Mouse (Mus musculus): ENCODE measurements around the gene Slc25a51.

Slc25a51 gene

GRCm38 (mm10) chr4:45408427-45409132 lies at the start of gene Slc25a51:
Gene Slc25a51, minus strand, starts transcription at chr4:45408766.
- peak; percentile 63 to 71 for DNase-seq (ENCODE audit: low spot score in 2 of 2)

GRCm38 (mm10) chr4:45457543-45457942 lies 49.0 kb upstream of the Slc25a51 start:
- DNase-seq (ENCODE audit: low spot score in 2 of 2): no peak

DNA sequence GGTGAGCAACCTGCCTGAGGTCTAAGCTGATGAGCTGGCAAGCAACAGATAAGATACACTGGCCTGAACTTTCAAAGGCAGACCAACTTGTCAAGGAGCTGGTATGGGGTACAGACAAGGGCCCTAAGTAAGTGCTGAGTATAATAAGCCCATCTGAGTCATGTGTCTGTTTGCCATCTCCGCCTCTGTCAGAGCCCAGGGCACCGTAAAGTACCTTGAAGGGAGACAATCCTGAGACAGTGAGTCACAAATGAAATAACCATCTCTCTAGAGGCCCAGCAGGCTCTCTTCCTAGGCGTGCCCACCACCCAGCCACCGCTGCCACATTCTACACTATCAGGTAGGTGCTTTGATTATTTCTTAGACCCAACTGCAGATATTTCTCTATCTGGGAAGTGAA lies 46.4 kb upstream of the Slc25a51 start:
- no peak for DNase-seq (ENCODE audit: low spot score in 2 of 2)

DNA sequence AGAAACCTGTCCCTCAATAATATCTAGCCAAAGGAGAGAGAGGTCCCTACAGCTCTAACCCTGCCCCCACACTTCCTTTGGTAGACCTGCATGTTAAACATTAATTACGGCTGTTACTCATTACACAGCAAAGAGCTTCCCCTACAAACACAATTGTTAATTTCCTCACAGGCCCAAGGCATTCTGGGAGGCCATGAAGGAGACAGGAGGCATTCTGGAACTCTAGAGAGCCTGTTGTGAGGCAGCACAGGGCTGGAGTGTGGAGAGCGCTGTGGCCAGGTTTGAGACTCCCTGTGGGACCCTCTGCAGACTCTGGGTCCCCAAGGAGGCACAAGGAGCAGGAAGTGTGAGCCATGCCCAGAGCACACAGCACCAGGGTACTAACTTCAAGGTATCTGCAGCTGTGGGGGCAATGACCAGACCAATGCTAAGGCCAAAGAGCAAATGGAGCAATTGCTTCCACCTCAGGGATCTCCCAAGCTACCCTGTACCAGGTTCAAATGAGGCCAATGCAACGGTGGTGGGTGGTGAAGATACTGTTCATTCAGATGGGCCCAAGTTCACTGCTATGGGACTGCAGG lies 44.8 kb upstream of the Slc25a51 start:
- DNase-seq (ENCODE audit: low spot score in 2 of 2): no peak

DNA sequence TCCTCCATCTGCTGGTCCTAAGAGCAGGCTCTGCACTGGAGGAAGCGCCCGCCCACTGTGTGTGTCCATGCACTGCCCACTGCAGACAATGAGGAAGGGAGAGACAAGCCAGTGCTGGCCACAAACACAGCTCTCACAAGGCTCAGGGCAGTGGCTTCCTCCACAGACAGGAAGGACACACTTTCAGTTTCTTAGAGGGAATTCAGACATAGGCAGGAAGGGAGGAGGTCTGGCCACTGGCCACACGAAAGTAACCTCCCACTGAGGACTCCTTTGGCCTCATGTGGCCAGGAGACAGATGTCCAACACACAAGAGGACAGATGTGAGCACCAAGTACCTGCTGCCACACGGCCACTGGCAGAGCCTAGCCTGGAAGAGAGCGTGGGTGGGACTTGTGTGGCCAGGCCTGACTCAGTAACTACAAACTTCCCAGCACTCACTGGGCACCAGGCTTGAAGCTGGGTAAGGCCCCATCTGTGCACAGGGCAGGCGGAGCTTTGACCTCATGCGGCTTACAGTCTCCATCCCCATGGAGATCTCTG lies 44.1 kb upstream of the Slc25a51 start:
- no peak for DNase-seq (ENCODE audit: low spot score in 2 of 2)

DNA sequence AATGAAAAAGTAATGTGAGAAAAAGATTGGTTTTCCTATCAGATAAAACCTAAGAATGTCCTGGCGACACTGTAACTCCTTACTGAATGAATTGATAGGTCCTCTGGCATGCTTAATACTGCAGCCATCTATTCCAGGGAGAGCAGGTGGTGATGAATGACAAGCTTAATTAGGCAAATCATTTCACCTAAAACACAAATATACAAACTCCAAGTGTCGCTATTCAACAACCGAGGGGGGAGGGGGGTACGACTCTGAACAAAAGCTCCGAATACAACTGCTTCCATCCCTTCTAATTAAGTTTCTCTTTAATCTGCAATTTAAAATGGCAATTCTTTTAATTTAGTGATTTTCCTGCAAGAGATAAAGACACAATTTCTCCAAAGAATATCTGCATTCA lies 40.4 kb upstream of the Slc25a51 start:
- DNase-seq (ENCODE audit: low spot score in 2 of 2): no peak

- no peak for DNase-seq (ENCODE audit: low spot score in 2 of 2)
Observed at GRCm38 (mm10) chr4:45448481-45448880, 39.9 kb upstream of the Slc25a51 start.

DNA sequence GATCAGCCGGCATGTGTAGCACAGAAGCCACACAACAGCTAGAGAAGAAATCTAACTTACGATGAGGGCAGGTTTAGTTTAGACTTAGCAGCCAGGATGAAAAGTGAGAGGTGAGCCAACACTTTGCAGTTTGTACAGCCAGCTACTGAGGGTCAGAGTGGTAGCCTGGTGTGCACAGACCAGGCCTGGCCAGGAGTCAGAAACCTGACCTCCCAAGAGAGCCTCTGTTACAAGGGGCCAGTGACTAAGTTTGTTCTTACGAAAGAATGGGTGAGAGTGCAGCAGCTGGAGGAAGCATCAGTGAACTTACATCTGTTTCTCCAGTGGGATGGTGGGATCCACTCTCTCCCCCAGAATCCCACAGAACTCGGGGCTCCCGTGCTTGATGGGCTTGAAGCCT lies 38.6 kb upstream of the Slc25a51 start:
- DNase-seq (ENCODE audit: low spot score in 2 of 2): no peak

- DNase-seq (ENCODE audit: low spot score in 2 of 2): no peak
Observed at GRCm38 (mm10) chr4:45445235-45445634, 36.7 kb upstream of the Slc25a51 start.

DNA sequence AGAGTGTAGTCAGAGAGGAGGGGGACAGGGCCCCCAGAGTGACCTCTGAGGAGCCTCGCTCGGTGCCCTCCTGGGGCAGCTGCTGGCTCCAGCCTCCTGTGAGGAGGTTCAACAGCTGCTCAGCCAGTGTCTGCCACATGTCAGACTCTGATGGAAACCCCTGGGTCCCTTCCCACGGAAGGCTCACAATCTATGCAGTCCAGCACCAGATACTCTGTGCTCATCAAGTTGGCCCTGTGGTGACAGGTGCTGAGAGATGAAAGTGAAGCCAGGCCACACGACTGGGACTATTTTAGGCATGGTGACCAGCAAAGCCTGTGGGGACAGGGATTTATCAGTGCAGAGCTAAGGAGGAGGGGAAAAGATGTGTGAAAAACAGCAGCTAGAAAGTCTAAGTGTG lies 36.2 kb upstream of the Slc25a51 start:
- no peak for DNase-seq (ENCODE audit: low spot score in 2 of 2)

- no peak for DNase-seq (ENCODE audit: low spot score in 2 of 2)
Observed at GRCm38 (mm10) chr4:45443652-45444051, 35.1 kb upstream of the Slc25a51 start.

GRCm38 (mm10) chr4:45442237-45442636 lies 33.7 kb upstream of the Slc25a51 start:
- no peak for DNase-seq (ENCODE audit: low spot score in 2 of 2)

- no peak for DNase-seq (ENCODE audit: low spot score in 2 of 2)
Observed at GRCm38 (mm10) chr4:45441778-45442177, 33.2 kb upstream of the Slc25a51 start.

- DNase-seq (ENCODE audit: low spot score in 2 of 2): no peak
Observed at GRCm38 (mm10) chr4:45439281-45439680, 30.7 kb upstream of the Slc25a51 start.

GRCm38 (mm10) chr4:45437010-45437409 lies 28.4 kb upstream of the Slc25a51 start:
- DNase-seq (ENCODE audit: low spot score in 2 of 2): no peak

DNA sequence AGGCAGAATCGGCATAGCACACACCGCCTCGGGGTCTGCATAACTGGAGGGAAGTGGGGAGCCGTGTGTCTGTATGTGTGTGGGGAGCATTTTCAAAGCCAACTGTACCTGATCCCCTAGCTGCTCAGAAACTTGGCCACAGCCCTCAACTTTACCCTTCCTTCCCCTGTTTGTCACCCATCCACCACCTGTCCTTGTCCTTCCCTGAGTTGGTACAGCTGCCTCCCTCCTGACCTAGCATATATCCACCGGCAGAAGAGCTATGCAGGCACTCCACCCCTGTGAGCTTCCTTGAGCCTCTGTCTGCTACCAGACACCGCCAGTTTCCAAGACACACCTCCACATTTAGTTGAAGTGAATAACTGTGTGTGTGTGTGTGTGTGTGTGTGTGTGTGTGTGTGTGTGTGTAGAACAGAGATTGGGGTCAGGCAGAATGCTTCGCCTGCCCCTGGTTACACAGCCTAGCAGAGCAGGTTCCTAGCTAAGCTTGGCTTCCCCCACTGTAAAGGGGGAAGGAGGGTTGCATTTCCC lies 27.9 kb upstream of the Slc25a51 start:
- DNase-seq (ENCODE audit: low spot score in 2 of 2): no peak

GRCm38 (mm10) chr4:45435899-45436298 lies 27.3 kb upstream of the Slc25a51 start:
- no peak for DNase-seq (ENCODE audit: low spot score in 2 of 2)

DNA sequence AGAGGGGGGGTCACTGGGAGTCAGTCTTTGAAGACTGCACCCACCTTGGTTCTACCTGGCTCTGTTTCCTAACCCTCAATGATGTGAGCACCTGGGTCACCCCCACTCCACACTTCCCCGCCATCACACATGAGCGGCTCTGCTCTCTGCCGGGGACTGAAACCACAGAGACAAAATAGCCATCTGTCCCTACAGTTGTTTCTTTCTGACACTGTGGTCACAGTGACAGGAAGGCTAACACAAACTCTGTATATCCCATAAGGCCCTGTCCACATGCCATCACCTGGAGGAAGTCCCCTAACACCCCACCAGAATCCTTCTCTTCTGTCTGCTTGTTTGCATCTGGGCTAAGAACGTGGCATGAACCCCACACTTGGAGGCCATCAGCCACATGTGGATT lies 26.1 kb upstream of the Slc25a51 start:
- DNase-seq (ENCODE audit: low spot score in 2 of 2): no peak

DNA sequence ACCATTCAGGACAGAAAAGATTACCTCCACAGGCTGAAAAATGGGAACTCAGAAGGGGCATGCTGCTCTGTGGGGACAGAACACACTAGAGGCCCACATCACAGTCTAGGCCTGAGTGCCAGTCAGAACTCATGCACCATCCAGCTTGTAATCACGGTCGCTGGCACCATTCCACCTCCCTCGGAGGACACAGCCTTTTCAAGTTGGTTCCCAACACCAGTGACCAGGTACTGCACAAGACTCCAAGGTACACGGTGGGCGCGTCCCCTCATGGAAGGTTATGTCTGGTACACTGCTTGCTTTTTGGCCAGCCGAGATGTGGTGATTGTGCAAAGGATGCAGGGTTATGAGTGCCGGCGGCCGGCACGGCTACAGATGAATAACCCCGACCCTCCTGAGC lies 25.5 kb upstream of the Slc25a51 start:
- DNase-seq (ENCODE audit: low spot score in 2 of 2): no peak

DNA sequence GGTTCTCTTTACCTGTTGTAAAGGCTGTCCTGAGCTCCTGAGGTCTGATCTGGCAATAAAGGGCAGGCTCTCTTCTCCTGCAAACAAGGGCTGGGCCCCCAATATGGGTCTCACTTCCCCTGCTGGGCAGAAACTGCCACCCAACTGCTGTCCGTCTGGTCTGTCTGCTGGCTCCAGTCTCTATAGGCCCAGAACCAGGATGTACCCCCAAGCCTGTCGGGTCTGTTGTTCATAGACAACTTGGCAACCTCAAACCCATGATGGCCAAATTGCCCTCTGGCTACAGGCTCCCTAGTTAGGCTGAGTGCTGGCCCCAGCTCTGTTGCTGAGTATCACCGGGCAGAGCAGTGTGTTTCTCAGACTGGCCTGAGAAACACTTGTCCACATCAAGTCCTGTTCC lies 23.2 kb upstream of the Slc25a51 start:
- DNase-seq (ENCODE audit: low spot score in 2 of 2): no peak

DNA sequence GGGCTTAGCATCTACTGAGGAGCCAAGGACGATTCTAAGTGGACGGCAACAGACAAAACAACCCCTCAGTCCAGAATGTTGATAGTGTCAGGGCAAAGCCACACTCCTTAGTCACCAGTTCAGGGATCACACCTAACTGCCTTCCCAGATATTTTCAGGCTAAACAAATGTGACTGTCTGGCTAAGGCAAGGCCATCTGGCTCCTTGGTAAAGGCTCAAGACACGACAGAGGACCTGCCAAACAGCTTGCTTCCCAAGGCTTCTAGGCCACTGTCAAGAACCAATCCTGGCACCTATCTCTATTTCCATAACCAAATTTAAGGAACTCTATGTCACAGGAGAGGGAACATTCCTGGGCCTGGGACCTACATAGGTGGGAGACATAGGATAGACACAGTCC lies 22.8 kb upstream of the Slc25a51 start:
- DNase-seq (ENCODE audit: low spot score in 2 of 2): no peak

GRCm38 (mm10) chr4:45429451-45429850 lies 20.9 kb upstream of the Slc25a51 start:
- no peak for DNase-seq (ENCODE audit: low spot score in 2 of 2)
